Mouse (Mus musculus) neural tube, embryonic 15.5 days (tissue): ENCODE data around the gene Gm44965. TPM values are rescaled to one million over a fixed set of nuclear protein-coding genes. Genes with fewer than 3 reads are reported as not detected.
A peak's percentile ranks its signal among the peaks of the same experiment; 100 is the strongest.
"Not testable (repeated sequence)": the region's sequence is repeated elsewhere in the genome, so short reads cannot be mapped to it uniquely, and the experiment has no call there.

Experiments used
- ATAC-seq: fragments of 200-750 bp; cut with Nextera tagmentation; 2 replicates; pipeline ENCODE4 v1.8.0; 2017; ENCODE audit warnings: mild to moderate bottlenecking, moderate TSS enrichment, moderate library complexity; ENCODE audit not compliant: low FRiP score
- H3K27ac ChIP-seq: fragments of 300-500 bp; sonication (generic); replicated peaks from 2 replicates; pipeline ENCODE4 v1.5.1; 2015; ENCODE audit warnings: mild to moderate bottlenecking, inconsistent platforms
- H3K27me3 ChIP-seq: fragments of 300-500 bp; sonication (generic); replicated peaks from 2 replicates; pipeline ENCODE4 v1.6.1; 2015; ENCODE audit warnings: inconsistent platforms
- H3K36me3 ChIP-seq: fragments of 300-500 bp; sonication (generic); 2 replicates; pipeline ENCODE4 v1.6.1; 2015; ENCODE audit warnings: inconsistent platforms
- H3K4me1 ChIP-seq: fragments of 300-500 bp; sonication (generic); 2 replicates; pipeline ENCODE4 v1.6.1; 2015; ENCODE audit warnings: inconsistent platforms
- H3K4me2 ChIP-seq: fragments of 300-500 bp; sonication (generic); 2 replicates; pipeline ENCODE4 v1.6.1; 2015; ENCODE audit warnings: inconsistent platforms, mild to moderate bottlenecking, moderate library complexity
- H3K4me3 ChIP-seq: fragments of 300-500 bp; sonication (generic); replicated peaks from 2 replicates; pipeline ENCODE4 v1.5.1; 2015; ENCODE audit warnings: mild to moderate bottlenecking, inconsistent platforms
- H3K9ac ChIP-seq: fragments of 300-500 bp; sonication (generic); replicated peaks from 2 replicates; pipeline ENCODE4 v1.6.1; 2015; ENCODE audit warnings: mild to moderate bottlenecking, inconsistent platforms
- H3K9me3 ChIP-seq: fragments of 300-500 bp; sonication (generic); replicated peaks from 2 replicates; pipeline ENCODE4 v1.6.1; 2016; ENCODE audit warnings: inconsistent platforms
- WGBS: fragments of 180-500 bp; shearing (Covaris S2); methylation state at CpG from one replicate; pipeline ENCODE4 v1.1.7; 2015; ENCODE audit warnings: mixed read lengths; 5-methylcytosine and 5-hydroxymethylcytosine counted together
- polyA plus RNA-seq: library from polyadenylated mRNA; unstranded; fragments of >200 nt; fragmentation: Nextera tagmentation; extraction: Ambion mirVana; gene quantifications from 2 replicates; pipeline ENCODE4 v1.2.1, GENCODE M21; 2015

Gene Gm44965
- polyA plus RNA-seq, 1 experiment from 2014 or later: not detected

DNA sequence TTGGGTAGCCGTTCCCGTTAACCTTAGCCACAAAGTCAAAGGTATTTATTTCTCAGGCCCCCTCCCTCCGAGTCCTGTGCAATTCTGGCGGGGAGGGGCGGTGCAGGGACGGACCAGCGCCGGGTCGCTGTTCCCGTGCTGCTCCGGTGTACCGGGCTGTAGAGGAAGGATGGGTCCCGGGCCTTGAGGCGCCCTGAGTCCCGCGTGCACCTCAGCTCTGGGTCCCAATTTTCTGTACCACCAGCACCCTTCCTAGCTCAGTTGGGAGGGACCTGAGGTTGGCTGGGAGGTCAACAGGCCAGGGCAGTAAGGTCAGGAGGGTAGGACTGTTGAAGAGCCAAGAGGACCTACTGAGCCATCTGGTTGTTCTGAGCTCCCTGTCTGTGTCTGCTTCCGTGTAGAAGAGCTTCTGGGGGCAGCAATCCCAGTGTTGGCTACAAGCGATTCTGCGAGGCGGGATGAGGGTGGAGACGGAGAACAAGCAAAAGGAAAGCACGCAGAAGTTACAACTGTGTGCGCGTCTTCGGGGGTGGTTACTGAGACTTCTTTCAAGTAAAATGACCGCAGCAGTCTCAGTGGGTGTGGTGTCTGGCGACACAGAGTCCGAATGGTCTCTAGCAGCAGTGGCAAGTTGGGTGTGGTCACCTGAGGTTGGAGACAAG is 8.5 kb downstream of the Gm44965 start:
- H3K4me3 ChIP-seq: peak overlapping the region; percentile 73
- H3K4me1 ChIP-seq: peaks cover 19% of the 10 kb centered on the region
- H3K9me3 ChIP-seq: peaks cover 7% of the 10 kb centered on the region
- peak; percentile 83 for ATAC-seq
- peak overlapping the region; percentile 93 for H3K27ac ChIP-seq
- WGBS: under 1% methylated on average over 28 of the region's 28 CpGs
- H3K36me3 ChIP-seq: peaks cover 29% of the 10 kb centered on the region
- H3K9ac ChIP-seq: peak overlapping the region; percentile 74
- H3K4me2 ChIP-seq: peak overlapping the region; percentile 69
- no peaks in the 10 kb centered on the region for H3K27me3 ChIP-seq

DNA sequence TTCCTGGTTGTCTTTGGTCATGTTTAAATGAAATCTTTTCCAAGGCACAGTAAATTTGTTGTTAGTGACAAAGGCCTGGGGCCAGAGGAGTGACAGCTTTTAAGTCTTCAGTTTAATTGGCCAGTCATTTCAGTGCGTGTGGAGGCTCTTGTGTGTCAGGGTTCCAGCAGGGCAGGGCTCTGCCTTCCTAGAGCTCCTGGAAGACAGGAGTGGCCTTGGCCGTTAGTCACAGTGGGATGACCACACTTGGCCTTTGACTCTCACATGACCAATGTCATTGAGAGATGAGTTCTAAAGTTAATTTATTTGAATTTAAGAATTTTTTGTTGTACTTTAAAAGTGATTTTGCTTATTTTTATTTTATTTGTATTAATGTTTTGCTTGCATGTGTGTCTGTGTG is 14.4 kb downstream of the Gm44965 start:
- WGBS: 48% methylated on average over 2 of the region's 2 CpGs
- Histone ChIP-seq H3K4me1 (peaks cover 2% of the 10 kb centered on the region), H3K36me3 (peaks cover 3% of the 10 kb centered on the region; the same call in 1 of the 2 replicates), H3K4me3 (no peak overlapping the region), H3K4me2 (no peak overlapping the region), H3K27ac (no peak overlapping the region), H3K9me3 (no peaks in the 10 kb centered on the region), H3K9ac (no peak overlapping the region), H3K27me3 (no peaks in the 10 kb centered on the region)
- ATAC-seq: no peak

- no peaks in the 10 kb centered on the region for H3K9me3 ChIP-seq
- no peak overlapping the region for H3K4me2 ChIP-seq
- H3K4me1 ChIP-seq: no peaks in the 10 kb centered on the region
- no peak overlapping the region for H3K4me3 ChIP-seq
- 58% methylated on average over 7 of the region's 7 CpGs for WGBS
- no peaks in the 10 kb centered on the region for H3K27me3 ChIP-seq
- H3K36me3 ChIP-seq: peaks cover 14% of the 10 kb centered on the region
- no peak overlapping the region for H3K9ac ChIP-seq
- ATAC-seq: no peak
- H3K27ac ChIP-seq: no peak overlapping the region
These were observed 15.8 kb downstream of the Gm44965 start for GRCm38 (mm10) chr6:48609512-48609911.

GRCm38 (mm10) chr6:48610657-48611056 is 16.9 kb downstream of the Gm44965 start:
- H3K4me3 ChIP-seq: no peak overlapping the region
- ATAC-seq: no peak
- no peaks in the 10 kb centered on the region for H3K9me3 ChIP-seq
- no peak overlapping the region for H3K9ac ChIP-seq
- no peaks in the 10 kb centered on the region for H3K4me1 ChIP-seq
- H3K27ac ChIP-seq: no peak overlapping the region
- H3K4me2 ChIP-seq: no peak overlapping the region
- H3K27me3 ChIP-seq: no peaks in the 10 kb centered on the region
- 79% methylated on average over 3 of the region's 3 CpGs for WGBS
- H3K36me3 ChIP-seq: peaks cover 21% of the 10 kb centered on the region

DNA sequence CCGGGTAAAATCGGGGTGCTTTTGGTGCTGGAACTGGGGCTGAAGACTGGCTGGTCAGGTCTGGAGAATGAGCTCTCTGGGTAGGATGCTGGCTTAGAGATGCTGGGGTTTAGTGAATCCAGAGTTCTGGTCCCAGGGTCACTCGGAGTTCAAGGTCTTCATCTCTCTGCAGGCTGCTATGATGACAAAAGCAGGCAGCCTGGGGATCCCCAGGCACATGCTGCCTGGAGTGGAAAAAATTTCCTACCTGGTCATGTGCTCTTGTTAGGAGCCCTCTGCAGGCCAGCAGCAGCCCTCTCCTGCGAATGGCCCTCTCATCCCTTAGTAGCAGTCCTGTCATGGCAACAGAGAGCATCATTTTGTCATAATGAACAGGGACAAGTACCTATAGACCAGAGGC is 19.7 kb downstream of the Gm44965 start:
- H3K27me3 ChIP-seq: no peaks in the 10 kb centered on the region
- H3K36me3 ChIP-seq: peaks cover 24% of the 10 kb centered on the region
- no peak overlapping the region for H3K4me2 ChIP-seq
- ATAC-seq: no peak
- H3K9me3 ChIP-seq: no peaks in the 10 kb centered on the region
- H3K4me1 ChIP-seq: no peaks in the 10 kb centered on the region
- no peak overlapping the region for H3K27ac ChIP-seq
- no peak overlapping the region for H3K9ac ChIP-seq
- 88% methylated on average over 4 of the region's 4 CpGs for WGBS
- H3K4me3 ChIP-seq: no peak overlapping the region

DNA sequence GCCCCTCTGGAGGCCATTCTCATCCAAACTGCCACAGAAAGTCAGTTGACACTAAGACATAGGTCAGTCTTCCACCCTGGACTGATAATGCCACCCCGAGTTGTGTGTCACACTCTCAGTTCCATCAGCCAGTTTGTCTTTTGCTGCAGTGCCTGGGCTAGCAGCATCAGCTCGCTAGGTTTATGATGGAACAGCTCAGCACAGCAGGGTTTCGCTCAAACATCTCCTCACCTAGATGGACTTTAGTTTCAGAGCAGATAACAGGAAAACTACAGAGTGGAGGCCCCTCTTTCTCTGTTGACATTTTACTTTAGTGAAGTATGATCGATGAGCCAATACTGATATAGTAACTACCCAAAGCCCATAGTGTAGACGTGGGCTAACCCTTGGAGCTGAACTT is 21.0 kb downstream of the Gm44965 start:
- Histone ChIP-seq H3K9ac (no peak overlapping the region), H3K36me3 (peaks cover 32% of the 10 kb centered on the region), H3K4me3 (no peak overlapping the region), H3K9me3 (no peaks in the 10 kb centered on the region), H3K4me2 (no peak overlapping the region), H3K27me3 (no peaks in the 10 kb centered on the region), H3K27ac (no peak overlapping the region), H3K4me1 (no peaks in the 10 kb centered on the region)
- no peak for ATAC-seq
- WGBS: 96% methylated on average over 5 of the region's 5 CpGs

DNA sequence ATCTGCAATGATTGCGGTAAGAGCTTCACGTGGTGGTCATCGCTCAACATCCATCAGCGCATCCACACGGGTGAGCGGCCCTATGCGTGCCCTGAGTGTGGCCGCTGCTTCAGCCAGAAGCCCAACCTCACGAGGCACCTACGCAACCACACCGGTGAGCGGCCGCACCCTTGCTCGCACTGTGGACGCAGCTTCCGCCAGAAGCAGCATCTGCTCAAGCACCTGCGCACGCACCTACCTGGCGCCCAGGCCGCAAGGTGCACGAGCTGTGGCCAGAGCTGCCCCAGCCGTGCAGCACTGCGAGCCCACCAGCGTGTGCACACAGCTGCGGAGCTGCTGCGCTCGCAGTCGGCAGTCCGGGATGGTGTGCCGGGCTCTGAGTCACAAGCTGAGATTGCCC is 26.3 kb downstream of the Gm44965 start:
- Histone ChIP-seq H3K27me3 (no peaks in the 10 kb centered on the region), H3K4me3 (no peak overlapping the region), H3K27ac (no peak overlapping the region), H3K4me2 (no peak overlapping the region), H3K36me3 (peaks cover 30% of the 10 kb centered on the region), H3K4me1 (no peaks in the 10 kb centered on the region), H3K9ac (no peak overlapping the region), H3K9me3 (no peaks in the 10 kb centered on the region)
- ATAC-seq: no peak
- WGBS: 96% methylated on average over 30 of the region's 30 CpGs

- peaks cover 11% of the 10 kb centered on the region for H3K4me1 ChIP-seq
- H3K9ac ChIP-seq, H3K27me3 ChIP-seq, ATAC-seq, H3K27ac ChIP-seq, H3K4me2 ChIP-seq, H3K9me3 ChIP-seq, H3K4me3 ChIP-seq: not testable (repeated sequence)
- WGBS: 87% methylated on average over 8 of the region's 8 CpGs
- H3K36me3 ChIP-seq: peaks cover 26% of the 10 kb centered on the region
These were observed 28.6 kb downstream of the Gm44965 start for GRCm38 (mm10) chr6:48622186-48622843.

DNA sequence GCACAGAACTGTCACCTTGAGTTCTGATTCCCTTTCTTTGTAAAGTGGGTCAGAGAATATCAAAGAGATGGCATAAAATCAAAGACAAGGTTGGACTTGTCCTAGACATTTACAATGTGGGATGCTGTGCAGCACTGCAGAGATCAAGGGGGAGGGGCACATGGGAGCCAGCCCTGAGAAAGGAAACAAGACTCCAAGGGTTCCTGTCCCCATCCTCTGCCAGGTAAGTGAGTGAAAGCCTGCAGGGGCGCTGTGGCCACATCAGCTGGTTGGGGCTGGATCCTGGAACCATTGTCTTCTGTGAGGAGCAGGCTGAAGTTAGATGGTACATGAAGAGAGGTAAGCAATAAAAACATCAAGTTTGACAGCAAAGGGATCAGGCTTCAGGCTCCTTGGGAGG is 29.7 kb downstream of the Gm44965 start:
- WGBS: 50% methylated on average over 1 of the region's 1 CpGs
- ATAC-seq: no peak
- no peak overlapping the region for H3K9ac ChIP-seq

DNA sequence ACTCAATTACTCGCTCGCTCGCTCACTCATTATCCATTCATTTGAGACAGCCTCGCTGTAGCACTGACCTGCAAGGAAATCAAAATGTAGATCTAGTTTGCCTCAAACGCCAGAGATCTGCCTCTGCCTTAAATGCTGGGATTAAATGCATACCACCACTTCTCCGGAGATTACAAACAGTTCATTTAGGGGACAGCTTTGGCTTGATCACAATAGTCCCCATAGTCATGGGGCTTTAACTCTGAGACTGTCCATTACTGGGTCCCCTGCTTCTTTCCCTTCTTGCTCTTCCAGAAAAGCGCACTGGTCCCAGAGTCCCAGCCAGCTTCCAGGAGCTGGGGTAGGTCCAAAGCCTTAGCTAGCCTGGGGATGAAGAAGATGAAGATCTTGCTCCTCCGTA is 32.7 kb downstream of the Gm44965 start, which contains the start of gene AI854703:
TSS of gene AI854703 (plus strand) at position 301 of the 400 bp plus-strand sequence.
- ATAC-seq: no peak
- peaks cover 17% of the 10 kb centered on the region for H3K27me3 ChIP-seq

More for the DNA sequence above, 29.7 kb downstream of the Gm44965 start:
- Histone ChIP-seq H3K4me2 (no peak overlapping the region), H3K27me3 (peaks cover 12% of the 10 kb centered on the region), H3K4me1 (peaks cover 21% of the 10 kb centered on the region), H3K4me3 (no peak overlapping the region), H3K27ac (no peak overlapping the region), H3K9me3 (no peaks in the 10 kb centered on the region), H3K36me3 (peaks cover 26% of the 10 kb centered on the region)

GRCm38 (mm10) chr6:48626984-48627383 is 33.2 kb downstream of the Gm44965 start:
- under 1% methylated on average over 32 of the region's 32 CpGs for WGBS
- no peaks in the 10 kb centered on the region for H3K9me3 ChIP-seq
- peak overlapping the region; percentile 90 for H3K4me2 ChIP-seq
- H3K27me3 ChIP-seq: peaks cover 17% of the 10 kb centered on the region
- no peak overlapping the region for H3K27ac ChIP-seq
- H3K9ac ChIP-seq: peak overlapping the region; percentile 60
- 0 out of 2 replicates have a peak, but pooled peaks cover 6% of the 10 kb centered on the region for H3K36me3 ChIP-seq
- H3K4me3 ChIP-seq: peak overlapping the region; percentile 57
- H3K4me1 ChIP-seq: peaks cover 40% of the 10 kb centered on the region
- peak; percentile 67 for ATAC-seq

More for the DNA sequence above, 32.7 kb downstream of the Gm44965 start, which contains the start of gene AI854703:
- H3K4me2 ChIP-seq: peak within 1 kb of the TSS; percentile 90
- peak within 1 kb of the TSS; percentile 57 for H3K4me3 ChIP-seq
- H3K9ac ChIP-seq: peak within 1 kb of the TSS; percentile 60
- 27% methylated on average over 8 of the region's 8 CpGs for WGBS
- peaks cover 4% of the 10 kb centered on the region; the same call in 1 of the 2 replicates for H3K36me3 ChIP-seq
- no peaks in the 10 kb centered on the region for H3K9me3 ChIP-seq
- peaks cover 40% of the 10 kb centered on the region for H3K4me1 ChIP-seq
- no peak within 1 kb of the TSS for H3K27ac ChIP-seq

- ATAC-seq: peak; percentile 11; the same call in 1 of the 2 replicates
These were observed 33.8 kb downstream of the Gm44965 start for GRCm38 (mm10) chr6:48627511-48627924.

More at GRCm38 (mm10) chr6:48627511-48627924, 33.8 kb downstream of the Gm44965 start:
- no peak overlapping the region for H3K27ac ChIP-seq
- H3K4me3 ChIP-seq: peak overlapping the region; percentile 57
- 3% methylated on average over 7 of the region's 7 CpGs for WGBS
- 0 out of 2 replicates have a peak, but pooled peaks cover 9% of the 10 kb centered on the region for H3K36me3 ChIP-seq
- peaks cover 40% of the 10 kb centered on the region for H3K4me1 ChIP-seq
- H3K4me2 ChIP-seq: peak overlapping the region; percentile 90
- H3K9ac ChIP-seq: peak overlapping the region; percentile 60
- H3K27me3 ChIP-seq: peaks cover 17% of the 10 kb centered on the region
- H3K9me3 ChIP-seq: no peaks in the 10 kb centered on the region
